Comparison of ENCODE assay signal across 8 mouse cellular contexts in the genomic region with DNA sequence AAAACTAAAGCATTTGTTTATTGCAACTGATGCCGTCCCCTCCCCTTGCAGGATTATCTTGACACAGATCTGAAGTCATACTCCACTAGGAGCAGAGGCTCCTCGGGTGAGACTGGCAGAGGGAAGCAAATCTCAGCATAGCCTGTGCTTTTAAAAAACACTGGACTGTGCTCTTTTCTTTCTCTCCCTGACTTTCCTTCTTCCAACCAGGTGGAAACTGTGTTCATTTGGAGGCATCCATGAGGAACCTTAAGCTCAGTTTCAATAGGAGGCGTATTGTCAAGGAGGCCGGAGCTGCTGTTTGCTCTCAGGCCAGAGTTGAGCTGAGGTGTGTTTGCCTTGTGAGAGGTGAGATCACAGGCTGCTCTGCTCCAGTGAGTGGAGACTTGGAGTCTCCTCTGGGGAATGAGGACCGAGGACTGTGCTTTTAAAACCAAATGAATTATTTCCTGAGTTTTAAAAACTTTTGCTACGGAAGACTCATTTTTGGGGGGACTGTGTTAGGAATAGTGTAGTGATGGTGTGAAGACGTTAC. TPM values are rescaled to one million over a fixed set of nuclear protein-coding genes. Genes with fewer than 3 reads are reported as not detected.
DNase-seq lines count a peak whose midpoint lies in the region; ATAC-seq and TF ChIP-seq lines count a peak whose summit lies in the region.

No protein-coding gene starts in this region.

- no peaks in the 10 kb centered on the region for H3K9me3 ChIP-seq in embryonic facial prominence, embryonic 11.5 days (replicated peaks; ENCODE audit: control insufficient read depth, low read length)
- no peaks in the 10 kb centered on the region for H3K9me3 ChIP-seq in intestine, embryonic 16.5 days (ENCODE audit: control insufficient read depth, low read length)
- H3K9me3 ChIP-seq in midbrain, embryonic 16.5 days (replicated peaks; ENCODE audit: control insufficient read depth, low read length, poor library complexity, severe bottlenecking), result no peaks in the 10 kb centered on the region

- no peak for TF ChIP-seq POLR2A in kidney, adult 2 months (IDR thresholded peaks at IDR 0.05; ENCODE audit: low read depth, low read length)

- H3K27me3 ChIP-seq in kidney, adult 2 months (replicated peaks; ENCODE audit: control insufficient read depth, insufficient read depth, low read length), result no peaks in the 10 kb centered on the region
- no peaks in the 10 kb centered on the region for H3K27me3 ChIP-seq in embryonic facial prominence, embryonic 11.5 days (ENCODE audit: control insufficient read depth, insufficient read depth, low read length)
- 0 out of 2 replicates have a peak, but pooled peaks cover 2% of the 10 kb centered on the region for H3K27me3 ChIP-seq in intestine, embryonic 16.5 days (replicated peaks; ENCODE audit: control insufficient read depth, insufficient read depth, low read length)
- 0 out of 2 replicates have a peak, but pooled peaks cover 2% of the 10 kb centered on the region for H3K27me3 ChIP-seq in midbrain, embryonic 16.5 days (ENCODE audit: control insufficient read depth, insufficient read depth, low read depth, low read length)

- no peak for ATAC-seq in embryonic facial prominence, embryonic 11.5 days (replicated peaks; ENCODE audit: insufficient number of reproducible peaks, low FRiP score, low TSS enrichment, low read depth)
- ATAC-seq in intestine, embryonic 16.5 days, result no peak
- ATAC-seq in midbrain, embryonic 16.5 days, result no peak

- TF ChIP-seq CTCF in kidney, adult 2 months (conservative IDR thresholded peaks at IDR 0.05; ENCODE audit: insufficient read depth, insufficient read length, low read depth, low read length), result no peak

- H3K4me3 ChIP-seq in kidney, adult 2 months (ENCODE audit: insufficient read depth, low read depth, low read length), result peak overlapping the region; percentile 100
- H3K4me3 ChIP-seq in embryonic facial prominence, embryonic 11.5 days (ENCODE audit: low read depth, low read length), result peak overlapping the region; percentile 72
- H3K4me3 ChIP-seq in intestine, embryonic 16.5 days (ENCODE audit: low read length), result peak overlapping the region; percentile 71
- H3K4me3 ChIP-seq in midbrain, embryonic 16.5 days (ENCODE audit: low read depth, low read length), result peak overlapping the region; percentile 85

- peaks cover 18% of the 10 kb centered on the region for H3K4me1 ChIP-seq in kidney, adult 2 months (ENCODE audit: control insufficient read depth, insufficient read depth, low read length)
- H3K4me1 ChIP-seq in embryonic facial prominence, embryonic 11.5 days (ENCODE audit: control insufficient read depth, insufficient read depth, low read length), result no peaks in the 10 kb centered on the region; the same call in 1 of the 2 replicates
- 0 out of 2 replicates have a peak, but pooled peaks cover 5% of the 10 kb centered on the region for H3K4me1 ChIP-seq in intestine, embryonic 16.5 days (ENCODE audit: control insufficient read depth, insufficient read depth, low read length)
- peaks cover 10% of the 10 kb centered on the region; the same call in 1 of the 2 replicates for H3K4me1 ChIP-seq in midbrain, embryonic 16.5 days (ENCODE audit: control insufficient read depth, insufficient read depth, low read length)

- H3K9ac ChIP-seq in embryonic facial prominence, embryonic 11.5 days (replicated peaks; ENCODE audit: low read length), result no peak overlapping the region
- no peak overlapping the region; the same call in 1 of the 2 replicates for H3K9ac ChIP-seq in intestine, embryonic 16.5 days (ENCODE audit: low read depth, low read length)
- no peak overlapping the region for H3K9ac ChIP-seq in midbrain, embryonic 16.5 days (ENCODE audit: low read depth, low read length)

- H3K27ac ChIP-seq in kidney, adult 2 months (ENCODE audit: insufficient read depth, low read depth, low read length), result peak overlapping the region; percentile 82
- H3K27ac ChIP-seq in embryonic facial prominence, embryonic 11.5 days (replicated peaks; ENCODE audit: low read depth, low read length), result no peak overlapping the region
- no peak overlapping the region for H3K27ac ChIP-seq in intestine, embryonic 16.5 days (ENCODE audit: low read length)
- H3K27ac ChIP-seq in midbrain, embryonic 16.5 days (ENCODE audit: low read length), result no peak overlapping the region

- WGBS in kidney, adult 2 months, result 15% methylated on average over 7 of the region's 7 CpGs
- WGBS in embryonic facial prominence, embryonic 11.5 days, result 25% methylated on average over 7 of the region's 7 CpGs
- 32% methylated on average over 7 of the region's 7 CpGs for WGBS in intestine, embryonic 16.5 days
- WGBS in midbrain, embryonic 16.5 days, result 27% methylated on average over 7 of the region's 7 CpGs

- H3K4me2 ChIP-seq in embryonic facial prominence, embryonic 11.5 days (ENCODE audit: low read depth, low read length), result peak overlapping the region; percentile 93
- H3K4me2 ChIP-seq in intestine, embryonic 16.5 days (ENCODE audit: low read depth, low read length), result peak overlapping the region; percentile 79
- H3K4me2 ChIP-seq in midbrain, embryonic 16.5 days (ENCODE audit: low read length), result peak overlapping the region; percentile 85

- DNase-seq in kidney, adult 2 months, result peak; percentile 53
- no peak for DNase-seq in kidney, postnatal 10 days
- peak; percentile 26 for DNase-seq in embryonic facial prominence, embryonic 11.5 days (ENCODE audit: low spot score)
- DNase-seq in thymus, postnatal 25 days, result no peak
- DNase-seq in cerebellum, adult 18-20 months, result no peak
- no peak for DNase-seq in right cerebral cortex, postnatal 25 days

- no peaks in the 10 kb centered on the region for H3K36me3 ChIP-seq in kidney, adult 2 months (ENCODE audit: control insufficient read depth, insufficient read depth, low read length)
- no peaks in the 10 kb centered on the region for H3K36me3 ChIP-seq in embryonic facial prominence, embryonic 11.5 days (replicated peaks; ENCODE audit: control insufficient read depth, insufficient read depth, low read depth, low read length)
- H3K36me3 ChIP-seq in intestine, embryonic 16.5 days (ENCODE audit: control insufficient read depth, insufficient read depth, low read length), result no peaks in the 10 kb centered on the region
- H3K36me3 ChIP-seq in midbrain, embryonic 16.5 days (ENCODE audit: control insufficient read depth, insufficient read depth, low read length), result no peaks in the 10 kb centered on the region

RNA-seq across cellular contexts. Expression of a gene that starts 40.3 kb away (rescaled TPM):
- 26.2 and 64.8 TPM in 2 replicates for polyA plus RNA-seq in kidney, adult 2 months (2012; rRNA removed)
- polyA plus RNA-seq in embryonic facial prominence, embryonic 11.5 days (2014; fragmentation: Nextera tagmentation; extraction: Ambion mirVana), result 19.8 and 22.9 TPM in 2 replicates
- polyA plus RNA-seq in intestine, embryonic 16.5 days (2015; fragmentation: Nextera tagmentation; extraction: Ambion mirVana), result 11.6 and 12.9 TPM in 2 replicates
- 8.0 and 9.5 TPM in 2 replicates for polyA plus RNA-seq in midbrain, embryonic 16.5 days (2015; fragmentation: Nextera tagmentation; extraction: Ambion mirVana)

Comparison
In these comparisons a context has a peak if more than half of its experiments do, and no peak if none do; other contexts are left out.
1. DNase-seq: peak in kidney, adult 2 months (single experiment) and embryonic facial prominence, embryonic 11.5 days (single experiment); none in kidney, postnatal 10 days (single experiment), thymus, postnatal 25 days (single experiment), cerebellum, adult 18-20 months (0 of 2) and right cerebral cortex, postnatal 25 days (single experiment).
2. Peak in every context shown above with its lines, with median percentiles within 50 percentile points of each other: H3K4me3 ChIP-seq and H3K4me2 ChIP-seq.